Mouse (Mus musculus) cerebellum, adult 2 months (tissue): Measurements from ENCODE around the gene Piga.

ENCODE experiments used
- CTCF ChIP-seq: fragments of 200-500 bp; IDR thresholded peaks from 2 replicates; pipeline ENCODE4 v1.5.1; 2011; ENCODE audit warnings: low read depth, mild to moderate bottlenecking, control low read depth, low read length, moderate library complexity, borderline replicate concordance; ENCODE audit not compliant: insufficient read depth
- POLR2A ChIP-seq: fragments of 200-500 bp; IDR thresholded peaks from 2 replicates; pipeline ENCODE4 v1.6.1; 2011; ENCODE audit warnings: low read length, control low read depth, borderline replicate concordance; ENCODE audit not compliant: insufficient read depth

GRCm38 (mm10) chrX:164416803-164417202, 2.8 kb upstream of the Piga start:
- TF ChIP-seq CTCF = no peak
- no peak for TF ChIP-seq POLR2A
